Mouse (Mus musculus): ENCODE results near the gene Btbd6. TPM values are rescaled to one million over a fixed set of nuclear protein-coding genes. Genes with fewer than 3 reads are reported as not detected.

The Btbd6 gene
- total and polyA plus RNA-seq, 2 experiments from 2014 or later, result 21.6 to 62.7 TPM

DNA sequence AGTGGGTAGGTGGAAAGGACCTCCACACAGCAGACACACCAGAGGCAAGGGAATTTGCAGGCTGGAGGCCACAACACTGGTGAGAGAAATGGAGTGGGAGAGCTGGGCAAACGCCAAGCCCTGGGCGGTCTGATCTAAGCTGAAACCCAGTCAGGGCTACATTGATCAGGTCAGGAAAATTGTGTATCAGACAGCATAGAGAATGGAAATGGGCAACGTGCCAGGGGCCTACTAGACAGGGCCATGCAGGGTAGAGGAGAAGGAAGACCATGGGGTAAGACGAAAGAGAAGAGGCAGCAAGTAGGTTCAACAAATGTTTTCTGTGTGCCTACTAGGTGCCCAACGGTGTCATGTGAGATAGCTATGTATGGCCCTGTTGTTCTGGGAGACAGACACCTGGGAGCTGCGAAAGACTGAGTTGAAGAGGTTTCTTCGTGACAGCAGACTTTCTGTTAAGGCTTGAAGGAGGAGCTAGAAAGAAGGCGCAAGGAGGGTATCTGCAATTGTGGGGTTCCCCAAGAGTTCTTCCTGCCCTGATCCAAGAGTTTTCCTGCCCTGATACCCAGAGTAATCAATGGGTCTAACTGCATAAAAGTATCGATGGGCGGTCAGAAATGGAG is 35.0 kb upstream of the Btbd6 start:
- Histone ChIP-seq H3K36me3 (replicated peaks; ENCODE audit: control insufficient read depth, insufficient read depth, low read length) (no peaks in the 10 kb centered on the region), H3K9me3 (replicated peaks; ENCODE audit: control insufficient read depth, low read length) (no peaks in the 10 kb centered on the region), H3K4me3 (ENCODE audit: low read depth, low read length) (peak overlapping the region; percentile 68), H3K27me3 (ENCODE audit: control insufficient read depth, insufficient read depth, low read length) (0 out of 2 replicates have a peak, but pooled peaks cover 8% of the 10 kb centered on the region), H3K4me1 (ENCODE audit: control insufficient read depth, insufficient read depth) (peaks cover 4% of the 10 kb centered on the region; the same call in 1 of the 2 replicates), H3K9ac (replicated peaks; ENCODE audit: low read depth, low read length) (peak overlapping the region; percentile 65), H3K27ac (ENCODE audit: low read depth) (no peak overlapping the region), H3K4me2 (ENCODE audit: low read depth, low read length) (peak overlapping the region; percentile 68)
- TF ChIP-seq CTCF (IDR thresholded peaks at IDR 0.05; ENCODE audit: low read depth), result no peak
- TF ChIP-seq EP300 (IDR thresholded peaks at IDR 0.05; ENCODE audit: low read depth), result no peak
- ATAC-seq (ENCODE audit: insufficient read depth, low read depth), result no peak
- 45% methylated on average over 10 of the region's 10 CpGs for WGBS
- no peak for DNase-seq (ENCODE audit: low spot score)

- peak; percentile 77 for ATAC-seq (ENCODE audit: insufficient read depth, low read depth)
- TF ChIP-seq CTCF (IDR thresholded peaks at IDR 0.05; ENCODE audit: low read depth) (no peak), EP300 (IDR thresholded peaks at IDR 0.05; ENCODE audit: low read depth) (no peak)
- peak within 1 kb of the TSS; percentile 68 for H3K4me2 ChIP-seq (ENCODE audit: low read depth, low read length)
Observed at GRCm38 (mm10) chr12:112941776-112942713, 34.2 kb upstream of the Btbd6 start, which contains the start of gene Nudt14. Gene Nudt14, minus strand, starts transcription at chr12:112942124.

DNA sequence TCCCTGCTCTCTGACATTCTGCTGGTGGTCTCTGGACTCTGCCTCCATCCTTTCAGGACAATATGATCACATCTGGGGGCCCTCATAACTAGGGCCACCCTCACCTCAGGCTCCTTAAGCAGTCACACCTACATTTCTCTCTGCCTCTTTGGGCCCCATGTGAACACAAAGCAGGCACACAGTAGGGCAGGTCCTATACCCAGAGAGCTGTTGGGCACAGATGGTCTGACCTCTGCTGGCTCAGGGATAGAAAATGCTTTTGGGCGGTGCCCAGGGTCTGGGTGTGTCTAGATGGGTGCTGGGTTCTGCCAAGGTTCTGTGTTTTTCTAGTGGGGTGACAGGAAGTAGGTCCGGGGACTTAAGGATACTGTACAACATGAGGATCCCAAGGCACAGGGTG is 32.6 kb upstream of the Btbd6 start:
- Histone ChIP-seq H3K4me3 (ENCODE audit: low read depth, low read length) (no peak overlapping the region), H3K27me3 (ENCODE audit: control insufficient read depth, insufficient read depth, low read length) (peaks cover 8% of the 10 kb centered on the region; the same call in 1 of the 2 replicates), H3K9ac (replicated peaks; ENCODE audit: low read depth, low read length) (no peak overlapping the region), H3K36me3 (replicated peaks; ENCODE audit: control insufficient read depth, insufficient read depth, low read length) (no peaks in the 10 kb centered on the region), H3K4me2 (ENCODE audit: low read depth, low read length) (no peak overlapping the region), H3K27ac (ENCODE audit: low read depth) (no peak overlapping the region), H3K4me1 (ENCODE audit: control insufficient read depth, insufficient read depth) (peaks cover 4% of the 10 kb centered on the region; the same call in 1 of the 2 replicates), H3K9me3 (replicated peaks; ENCODE audit: control insufficient read depth, low read length) (no peaks in the 10 kb centered on the region)
- no peak for TF ChIP-seq CTCF (IDR thresholded peaks at IDR 0.05; ENCODE audit: low read depth)
- TF ChIP-seq EP300 (IDR thresholded peaks at IDR 0.05; ENCODE audit: low read depth), result no peak
- ATAC-seq (ENCODE audit: insufficient read depth, low read depth) (no peak), DNase-seq (ENCODE audit: low spot score) (no peak)
- whole genome bisulfite sequencing, result 73% methylated on average over 2 of the region's 2 CpGs

More at GRCm38 (mm10) chr12:112941776-112942713, 34.2 kb upstream of the Btbd6 start, which contains the start of gene Nudt14:
- H3K4me3 ChIP-seq (ENCODE audit: low read depth, low read length), result peak within 1 kb of the TSS; percentile 68
- H3K27me3 ChIP-seq (ENCODE audit: control insufficient read depth, insufficient read depth, low read length), result 0 out of 2 replicates have a peak, but pooled peaks cover 8% of the 10 kb centered on the region
- H3K9ac ChIP-seq (replicated peaks; ENCODE audit: low read depth, low read length), result peak within 1 kb of the TSS; percentile 65
- H3K9me3 ChIP-seq (replicated peaks; ENCODE audit: control insufficient read depth, low read length), result no peaks in the 10 kb centered on the region
- whole genome bisulfite sequencing, result 2% methylated on average over 56 of the region's 58 CpGs
- DNase-seq (ENCODE audit: low spot score), result peak; percentile 78
- H3K36me3 ChIP-seq (replicated peaks; ENCODE audit: control insufficient read depth, insufficient read depth, low read length), result no peaks in the 10 kb centered on the region
- peak within 1 kb of the TSS; percentile 63 for H3K27ac ChIP-seq (ENCODE audit: low read depth)
- peaks cover 4% of the 10 kb centered on the region; the same call in 1 of the 2 replicates for H3K4me1 ChIP-seq (ENCODE audit: control insufficient read depth, insufficient read depth)

- WGBS, result 25% methylated on average over 4 of the region's 4 CpGs
- no peak overlapping the region for H3K4me3 ChIP-seq (ENCODE audit: low read depth, low read length)
- H3K4me2 ChIP-seq (ENCODE audit: low read depth, low read length), result no peak overlapping the region
Observed at GRCm38 (mm10) chr12:112947307-112947706, 29.0 kb upstream of the Btbd6 start.

GRCm38 (mm10) chr12:112950040-112950760 is 26.1 kb upstream of the Btbd6 start:
- DNase-seq (ENCODE audit: low spot score) (peak; percentile 74), ATAC-seq (ENCODE audit: insufficient read depth, low read depth) (peak; percentile 61)
- Histone ChIP-seq H3K27me3 (ENCODE audit: control insufficient read depth, insufficient read depth, low read length) (peaks cover 4% of the 10 kb centered on the region; the same call in 1 of the 2 replicates), H3K27ac (ENCODE audit: low read depth) (peak overlapping the region; percentile 71), H3K4me1 (ENCODE audit: control insufficient read depth, insufficient read depth) (peaks cover 28% of the 10 kb centered on the region), H3K9me3 (replicated peaks; ENCODE audit: control insufficient read depth, low read length) (no peaks in the 10 kb centered on the region), H3K9ac (replicated peaks; ENCODE audit: low read depth, low read length) (peak overlapping the region; percentile 43; the same call in 1 of the 2 replicates), H3K36me3 (replicated peaks; ENCODE audit: control insufficient read depth, insufficient read depth, low read length) (no peaks in the 10 kb centered on the region), H3K4me3 (ENCODE audit: low read depth, low read length) (peak overlapping the region; percentile 51), H3K4me2 (ENCODE audit: low read depth, low read length) (peak overlapping the region; percentile 87)
- under 1% methylated on average over 58 of the region's 58 CpGs for WGBS
- TF ChIP-seq CTCF (IDR thresholded peaks at IDR 0.05; ENCODE audit: low read depth) (no peak), EP300 (IDR thresholded peaks at IDR 0.05; ENCODE audit: low read depth) (peak; percentile 71)

More at GRCm38 (mm10) chr12:112947307-112947706, 29.0 kb upstream of the Btbd6 start:
- Histone ChIP-seq H3K9ac (replicated peaks; ENCODE audit: low read depth, low read length) (no peak overlapping the region), H3K9me3 (replicated peaks; ENCODE audit: control insufficient read depth, low read length) (no peaks in the 10 kb centered on the region), H3K4me1 (ENCODE audit: control insufficient read depth, insufficient read depth) (peaks cover 16% of the 10 kb centered on the region), H3K27me3 (ENCODE audit: control insufficient read depth, insufficient read depth, low read length) (peaks cover 4% of the 10 kb centered on the region; the same call in 1 of the 2 replicates), H3K36me3 (replicated peaks; ENCODE audit: control insufficient read depth, insufficient read depth, low read length) (no peaks in the 10 kb centered on the region), H3K27ac (ENCODE audit: low read depth) (peak overlapping the region; percentile 71)
- DNase-seq (ENCODE audit: low spot score), result no peak
- no peak for ATAC-seq (ENCODE audit: insufficient read depth, low read depth)
- TF ChIP-seq EP300 (IDR thresholded peaks at IDR 0.05; ENCODE audit: low read depth) (no peak), CTCF (IDR thresholded peaks at IDR 0.05; ENCODE audit: low read depth) (peak; percentile 29; the same call in 1 of the 2 replicates)

All from heart, postnatal 0 days (tissue).